Mouse (Mus musculus): ENCODE results near the gene Car5b.

Gene Car5b

DNA sequence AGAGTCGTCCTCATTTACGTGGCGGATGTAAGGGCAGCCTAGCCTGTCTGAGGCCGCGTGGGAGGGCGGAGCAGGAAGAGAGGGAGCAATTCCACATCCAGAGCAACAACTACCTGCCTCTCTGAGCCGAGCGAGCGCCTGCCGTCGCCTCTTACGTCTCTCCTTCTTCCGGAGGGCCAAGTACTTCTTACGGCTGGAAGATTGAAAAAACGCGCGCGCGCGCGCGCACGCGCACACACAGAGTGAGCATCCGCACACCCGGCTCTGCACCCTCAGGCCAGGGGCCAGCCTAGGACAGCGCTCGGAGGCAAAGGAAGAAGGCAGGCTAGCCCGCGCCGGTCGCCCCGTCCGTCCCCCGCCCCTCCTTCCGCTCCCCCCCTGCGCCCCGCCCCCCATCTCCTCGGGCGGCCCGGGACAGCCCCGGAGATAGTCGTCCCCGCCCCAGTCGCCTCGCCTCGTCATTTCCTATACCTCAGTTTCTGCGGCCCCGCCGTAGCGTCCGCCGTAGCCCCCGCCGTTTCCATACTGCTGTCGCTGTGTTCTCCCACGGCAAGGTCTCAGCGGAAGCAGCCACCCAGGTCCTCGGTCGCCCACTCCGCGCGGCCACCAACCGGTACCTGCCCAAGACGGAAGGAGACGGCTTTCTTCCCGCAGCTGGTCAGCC, 69.9 kb downstream of the Car5b start:
- DNase-seq, result peak; percentile 67

DNA sequence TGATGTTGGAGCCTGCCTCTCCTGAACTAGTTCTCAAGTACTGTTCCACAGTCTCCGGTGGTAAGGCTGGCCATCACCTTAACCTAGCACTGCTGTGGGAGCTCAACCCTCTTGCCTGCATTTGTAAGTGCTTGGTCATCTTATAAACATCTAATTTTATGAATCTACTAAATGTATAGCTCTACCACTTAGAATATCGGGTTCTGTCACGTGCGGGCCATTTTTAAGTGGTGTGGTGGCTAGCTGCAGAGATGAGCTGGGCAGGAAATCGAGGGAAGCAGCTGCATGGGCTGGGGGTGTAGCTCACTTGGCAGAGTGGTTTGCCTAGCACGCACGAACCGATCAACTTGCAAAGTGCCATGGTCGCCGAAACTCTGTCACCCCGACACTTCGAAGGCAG, 70.4 kb downstream of the Car5b start:
- DNase-seq, result no peak

DNA sequence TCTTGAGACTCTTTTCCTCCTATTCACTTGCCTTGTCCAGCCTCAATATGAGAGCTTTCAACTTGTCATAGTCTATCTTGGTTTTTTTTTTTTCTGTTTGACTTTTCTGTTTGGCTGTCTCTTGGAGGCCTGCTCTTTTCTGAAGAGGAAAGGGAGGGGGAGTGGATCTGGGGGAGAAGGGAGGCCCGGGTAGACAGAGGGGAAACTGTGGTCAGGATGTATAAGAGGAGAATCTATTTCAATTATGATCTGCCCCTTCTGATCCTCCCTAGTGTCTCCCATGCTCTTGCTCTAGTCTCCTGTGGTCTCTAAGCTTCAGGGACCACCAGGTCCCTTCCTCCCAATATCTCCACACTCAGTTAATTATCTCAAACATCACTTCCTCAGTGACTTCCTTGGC, 76.2 kb downstream of the Car5b start:
- no peak for DNase-seq

DNA sequence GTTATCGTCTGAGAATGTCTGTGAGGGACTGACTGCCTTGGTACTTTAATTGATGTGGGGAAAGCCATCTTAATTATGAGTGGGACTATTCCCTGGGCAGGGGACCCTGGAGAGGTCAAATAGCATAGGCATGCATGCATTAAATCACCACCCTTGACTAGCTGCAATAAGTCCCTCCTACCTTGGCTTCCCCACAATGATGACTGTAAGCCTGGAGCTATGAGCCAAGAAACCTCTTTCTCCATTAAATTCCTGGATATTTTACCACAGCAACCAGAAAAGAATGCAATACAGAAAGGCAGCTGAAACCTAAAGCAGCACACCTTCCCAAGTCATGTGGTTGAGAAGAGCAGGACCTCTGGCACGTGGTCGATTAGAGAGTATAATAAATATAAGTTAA, 83.4 kb downstream of the Car5b start:
- no peak for DNase-seq

DNA sequence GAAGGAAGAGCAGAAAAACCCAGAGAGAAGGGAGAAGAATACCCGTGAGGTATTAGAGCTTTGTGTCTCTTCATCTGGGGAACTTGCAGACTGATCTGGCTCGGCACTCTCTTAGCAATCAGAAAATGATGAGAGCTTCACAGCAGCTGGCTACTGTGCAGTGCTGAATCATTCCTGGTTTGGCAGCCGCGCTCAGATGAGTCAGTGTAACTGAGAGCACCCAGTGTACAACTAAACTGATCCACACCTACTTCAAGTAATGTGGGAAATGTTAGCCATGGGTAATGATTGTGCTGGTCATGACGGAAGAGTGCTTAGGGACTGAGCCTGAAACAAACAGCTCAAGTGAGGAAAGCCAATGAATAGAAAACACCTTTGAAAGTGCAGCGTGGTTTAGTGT, 89.2 kb downstream of the Car5b start:
- no peak for DNase-seq

DNA sequence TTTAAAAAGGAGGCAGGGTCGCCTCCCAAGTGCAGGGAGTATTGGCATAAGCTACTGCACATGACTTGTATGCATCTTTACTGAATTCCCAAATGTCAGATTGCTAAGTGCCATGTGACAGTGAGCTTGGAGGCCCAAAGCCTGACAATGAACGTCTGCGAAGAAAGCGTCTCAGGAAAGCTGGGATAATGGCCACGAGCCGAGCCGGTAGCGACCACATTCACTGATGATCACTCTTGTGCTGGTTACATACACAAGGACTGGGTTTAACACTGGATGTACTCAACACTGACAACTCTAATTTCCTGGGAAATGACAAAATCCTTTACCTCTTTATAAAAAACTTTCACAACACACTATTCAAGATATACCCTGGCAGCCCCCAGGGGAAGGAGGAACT, 93.1 kb downstream of the Car5b start:
- no peak for DNase-seq

DNA sequence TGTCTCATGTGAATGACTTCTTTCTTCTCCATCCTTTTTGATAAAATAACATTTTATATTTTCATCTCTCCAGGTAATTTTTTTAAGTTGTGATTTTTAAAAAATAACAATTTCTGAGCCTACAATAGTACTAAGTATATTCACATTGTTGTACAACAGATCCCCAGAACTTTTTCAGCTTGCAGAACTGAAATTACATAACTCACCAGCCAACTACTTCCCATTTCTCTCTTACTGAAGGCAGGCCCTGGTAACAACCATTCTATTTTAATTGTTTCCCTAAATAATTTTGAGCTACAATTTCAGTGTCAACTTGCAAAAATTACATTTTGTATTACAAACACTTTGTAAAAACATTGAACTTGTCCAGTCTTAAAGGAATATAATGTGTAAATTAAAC, 98.2 kb downstream of the Car5b start:
- DNase-seq, result no peak
